Mouse (Mus musculus) liver (tissue): ENCODE measurements around the gene Serp2.

Experiments
- DNase-seq: peaks from one replicate; pipeline ENCODE4 v3.0.0-alpha.2; 2020; ENCODE audit warnings: mixed read lengths

The Serp2 gene

DNA sequence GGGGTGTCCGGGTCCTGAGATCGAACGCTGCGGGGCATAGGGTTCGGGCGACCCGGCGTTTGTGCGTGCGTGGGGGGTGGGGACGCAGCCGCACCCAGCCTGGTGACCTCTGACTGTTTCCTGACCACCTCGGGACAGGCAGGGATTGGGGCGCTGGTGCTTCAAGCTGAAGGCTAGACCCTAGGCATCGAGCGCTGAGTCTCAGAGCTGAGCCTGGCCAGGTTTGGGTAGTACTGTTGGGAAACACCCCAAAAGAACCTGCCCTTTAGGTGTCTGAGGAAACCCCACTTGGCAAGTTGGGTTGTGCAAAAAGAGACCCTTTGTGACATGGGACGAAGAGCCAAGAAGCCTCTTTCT is at the start of gene Serp2:
Serp2 (minus strand) TSS at position 38 of the 357 bp plus-strand sequence.
- no peak for DNase-seq

DNA sequence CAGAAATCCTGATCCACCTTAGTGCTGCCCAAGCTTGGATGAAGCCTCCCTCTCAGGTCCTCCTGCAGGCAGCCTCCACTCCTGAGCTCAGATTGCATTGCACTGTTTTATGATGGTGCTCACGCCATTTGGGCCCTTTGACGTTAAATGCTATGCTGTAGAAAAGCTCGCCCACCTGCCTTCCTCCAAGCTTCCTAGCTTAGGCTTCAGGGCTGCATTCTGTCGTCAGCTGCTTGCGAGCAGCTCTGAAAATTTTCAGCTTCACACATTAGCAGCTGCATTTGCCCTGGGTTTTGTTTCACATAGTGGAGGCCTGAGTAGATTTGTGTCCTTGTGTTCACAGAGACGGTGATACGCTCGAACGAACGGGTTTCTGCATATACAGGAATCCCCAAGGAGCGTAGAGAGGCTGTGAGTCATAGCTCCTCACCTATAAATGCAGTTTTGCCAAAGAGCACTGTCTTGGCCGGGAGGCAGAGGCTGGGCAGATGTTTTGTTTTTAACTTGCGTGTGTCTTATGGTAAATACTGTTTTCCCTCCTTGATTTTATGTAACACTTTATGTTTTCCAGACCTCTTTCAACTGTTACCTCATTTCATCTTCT is 49.3 kb upstream of the Serp2 start:
- no peak for DNase-seq

GRCm38 (mm10) chr14:76604012-76604411 is 47.3 kb upstream of the Serp2 start:
- no peak for DNase-seq

GRCm38 (mm10) chr14:76601654-76602053 is 45.0 kb upstream of the Serp2 start:
- no peak for DNase-seq

DNA sequence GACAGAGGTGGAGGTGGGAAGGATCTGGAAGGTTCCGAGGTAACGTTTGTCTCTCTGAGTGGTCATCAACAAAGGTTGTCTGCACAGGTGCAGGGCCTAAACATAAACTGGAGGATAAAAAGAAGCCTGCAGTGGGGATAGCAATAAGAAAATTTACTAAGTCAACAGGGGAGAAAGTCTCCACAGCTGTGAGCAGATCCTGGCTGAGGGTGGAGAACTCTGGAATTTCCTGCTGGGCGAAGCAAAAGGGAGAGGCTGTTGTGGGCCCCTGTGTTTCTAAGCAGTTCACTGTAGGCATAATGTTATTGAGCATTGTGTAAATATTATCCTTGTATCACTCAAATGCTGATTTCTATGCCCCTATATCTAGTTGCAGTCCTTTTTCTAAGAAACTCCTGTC is 43.7 kb upstream of the Serp2 start:
- no peak for DNase-seq

DNA sequence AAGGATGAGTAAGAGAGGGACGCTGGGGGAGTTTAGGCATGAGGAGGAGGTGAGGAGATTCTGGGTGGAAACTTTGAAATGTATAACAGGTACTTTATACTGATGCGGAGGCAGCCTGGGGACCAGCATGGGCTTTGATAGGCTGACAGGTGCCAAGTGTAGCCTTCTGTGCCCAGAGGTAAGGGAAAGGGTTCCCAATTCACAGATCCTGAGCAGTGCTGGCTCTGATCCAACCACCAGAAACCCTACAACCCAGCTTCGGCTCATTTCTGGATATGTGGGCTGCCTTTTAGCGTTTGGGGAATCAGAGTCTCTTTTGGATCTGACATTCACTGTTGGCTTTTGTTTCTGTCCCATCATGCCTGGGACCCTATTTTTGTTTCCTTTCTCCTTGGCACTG is 43.0 kb upstream of the Serp2 start:
- DNase-seq, result no peak

- peak; percentile 42 for DNase-seq
These were observed 42.0 kb upstream of the Serp2 start for GRCm38 (mm10) chr14:76598518-76599216.

DNA sequence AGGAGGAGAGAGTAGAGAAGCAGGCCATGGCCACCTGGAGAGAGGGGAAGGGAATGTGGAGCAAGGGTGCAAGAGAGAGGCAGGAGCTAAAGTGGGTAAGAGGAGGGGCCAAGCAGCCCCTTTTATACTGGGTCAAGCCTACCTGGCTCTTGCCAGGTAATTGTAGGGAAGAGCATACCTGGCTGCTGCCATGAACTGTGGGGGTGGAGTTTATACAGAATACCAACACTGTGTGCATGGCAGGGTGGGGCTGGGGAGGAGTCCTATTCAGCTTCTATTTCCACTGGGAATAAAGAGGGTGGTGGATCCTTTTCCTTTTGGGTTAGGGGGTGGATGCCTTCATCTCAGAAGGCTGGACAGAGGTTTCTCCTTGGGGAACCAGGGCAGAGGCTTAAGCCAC is 41.1 kb upstream of the Serp2 start:
- no peak for DNase-seq

DNA sequence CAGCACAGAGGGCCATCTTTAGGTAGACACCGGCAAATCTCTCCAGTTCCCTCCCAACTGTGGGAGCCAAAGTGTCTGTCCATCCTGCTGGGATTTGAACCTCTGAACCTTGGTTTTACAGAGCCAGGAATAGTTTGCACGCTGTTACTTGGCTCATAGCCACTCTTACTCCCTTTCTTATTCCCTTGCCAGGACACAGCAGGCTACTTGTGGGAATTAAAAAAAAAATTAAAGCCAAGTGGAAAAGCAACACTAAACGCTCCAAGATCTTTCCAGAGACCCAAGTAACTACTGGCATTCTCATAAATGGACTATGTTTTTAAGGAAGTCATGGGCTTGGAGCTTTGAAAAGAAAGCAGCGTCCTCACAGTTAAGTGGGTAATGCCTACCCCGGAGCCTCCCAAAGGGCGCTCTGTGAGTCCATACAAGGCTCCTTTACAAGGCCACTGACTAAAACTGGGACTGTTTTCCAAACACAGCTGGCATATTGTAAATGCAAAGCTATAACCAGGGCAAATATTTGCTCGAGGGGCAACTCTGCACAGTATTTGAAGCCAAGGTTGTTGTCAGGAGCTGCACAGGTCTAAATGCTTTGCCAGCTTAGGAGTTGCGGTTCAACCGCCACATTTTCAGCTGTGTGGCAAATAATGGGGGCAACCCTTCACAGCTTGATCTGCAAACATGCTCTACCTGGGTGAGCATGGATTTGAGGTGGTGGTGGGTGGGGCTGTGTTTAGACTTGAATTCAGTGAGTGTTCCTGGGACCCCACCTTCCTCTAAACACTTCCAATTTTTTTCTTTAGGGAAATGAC is 38.6 kb upstream of the Serp2 start:
- DNase-seq, result no peak

DNA sequence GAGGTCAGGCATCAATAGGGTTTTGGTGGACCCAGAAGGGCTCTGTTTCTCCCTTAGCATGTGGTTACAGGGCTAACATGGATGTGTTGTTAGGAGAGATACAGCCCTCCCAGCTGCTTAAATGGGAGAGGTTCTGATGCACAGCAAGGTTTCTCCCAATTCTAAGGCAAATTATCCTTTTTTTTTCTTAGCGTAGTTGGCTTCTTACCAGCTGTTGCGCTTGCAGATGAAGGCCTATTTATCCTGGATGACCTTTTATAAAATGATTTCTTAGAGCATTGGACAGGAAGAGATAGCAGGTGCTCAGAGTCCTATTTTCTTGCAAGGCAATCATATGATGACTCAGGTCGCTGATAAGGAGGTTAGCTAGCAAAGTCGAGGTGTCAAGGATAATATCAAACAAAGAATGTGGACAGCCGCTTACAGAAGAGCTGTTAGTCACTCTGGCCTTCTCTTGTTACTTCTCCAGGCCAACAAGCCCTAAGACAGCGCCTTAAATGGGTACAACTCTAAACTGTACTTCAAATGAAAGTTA is 37.7 kb upstream of the Serp2 start:
- no peak for DNase-seq

- DNase-seq, result no peak
These were observed 37.0 kb upstream of the Serp2 start for GRCm38 (mm10) chr14:76593630-76594193.

GRCm38 (mm10) chr14:76592721-76593120 is 36.0 kb upstream of the Serp2 start:
- no peak for DNase-seq

- DNase-seq, result no peak
These were observed 35.4 kb upstream of the Serp2 start for GRCm38 (mm10) chr14:76592090-76592489.

DNA sequence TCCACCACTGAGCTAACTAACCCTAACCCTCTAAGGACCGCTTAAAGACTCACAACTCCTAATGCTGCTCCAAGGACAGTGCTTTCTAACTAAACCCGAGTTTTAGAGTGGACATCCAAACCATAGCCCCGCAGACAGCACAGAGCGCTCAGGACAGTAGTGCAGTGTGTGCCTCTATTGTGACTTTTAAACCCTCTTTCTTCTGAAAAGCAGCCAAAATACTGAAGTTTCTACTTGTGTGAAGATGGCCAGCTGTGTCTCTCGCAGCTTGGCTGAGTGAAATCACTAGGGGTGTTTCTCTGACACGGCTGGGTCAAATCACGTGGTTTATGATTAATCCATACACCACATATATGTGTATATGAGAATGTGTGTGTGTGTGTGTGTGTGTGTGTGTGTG is 33.4 kb upstream of the Serp2 start:
- no peak for DNase-seq

GRCm38 (mm10) chr14:76589671-76590070 is 33.0 kb upstream of the Serp2 start:
- no peak for DNase-seq

DNA sequence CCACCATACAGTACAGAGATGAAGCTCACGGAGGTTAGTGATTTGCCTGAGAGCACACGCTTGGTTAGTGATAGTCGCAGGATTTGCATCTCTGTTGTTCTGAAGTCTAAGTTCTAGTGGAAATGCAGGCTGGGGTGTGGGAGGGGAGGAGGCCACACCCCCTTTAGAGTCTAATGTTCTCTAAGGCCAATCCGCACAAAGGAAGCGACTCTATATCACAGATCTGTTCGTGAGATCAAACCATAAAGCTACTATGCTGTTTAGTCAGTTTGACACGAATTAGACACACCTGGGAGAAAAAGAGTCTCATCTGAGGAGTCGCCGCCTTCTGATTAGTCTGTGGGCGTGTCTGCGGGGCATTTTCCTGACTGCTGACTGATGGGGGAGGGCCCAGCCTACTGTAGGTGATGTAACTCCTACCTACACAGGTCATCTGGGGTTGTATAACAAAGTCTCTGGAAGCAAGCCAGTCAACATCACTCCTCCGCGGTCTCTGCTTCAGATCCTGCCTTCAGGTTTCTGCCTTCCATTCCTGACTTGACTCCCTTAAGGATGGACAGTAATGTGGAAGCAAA is 29.2 kb upstream of the Serp2 start:
- peak; percentile 50 for DNase-seq

DNA sequence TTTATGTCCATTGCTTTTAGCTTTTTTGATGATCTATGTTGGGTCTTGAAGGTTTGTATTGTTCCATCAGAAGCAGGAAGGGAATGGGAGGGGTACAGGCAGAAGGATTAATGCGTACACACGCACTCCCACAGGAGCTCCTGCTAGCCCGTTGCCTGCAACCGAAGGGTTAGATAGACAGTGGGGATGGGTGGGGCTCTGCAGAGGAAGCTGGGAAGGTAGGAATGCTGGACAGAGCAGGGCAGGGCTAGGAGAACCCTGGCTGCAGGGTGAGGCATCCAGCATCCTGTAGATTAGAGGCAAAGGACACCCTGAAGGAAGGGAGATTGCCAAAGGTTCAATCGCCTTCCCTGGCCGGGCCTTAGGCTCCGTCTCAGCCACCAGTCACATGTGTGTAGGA is 27.3 kb upstream of the Serp2 start:
- DNase-seq, result no peak

- DNase-seq, result no peak
These were observed 25.6 kb upstream of the Serp2 start for GRCm38 (mm10) chr14:76581974-76582922.

DNA sequence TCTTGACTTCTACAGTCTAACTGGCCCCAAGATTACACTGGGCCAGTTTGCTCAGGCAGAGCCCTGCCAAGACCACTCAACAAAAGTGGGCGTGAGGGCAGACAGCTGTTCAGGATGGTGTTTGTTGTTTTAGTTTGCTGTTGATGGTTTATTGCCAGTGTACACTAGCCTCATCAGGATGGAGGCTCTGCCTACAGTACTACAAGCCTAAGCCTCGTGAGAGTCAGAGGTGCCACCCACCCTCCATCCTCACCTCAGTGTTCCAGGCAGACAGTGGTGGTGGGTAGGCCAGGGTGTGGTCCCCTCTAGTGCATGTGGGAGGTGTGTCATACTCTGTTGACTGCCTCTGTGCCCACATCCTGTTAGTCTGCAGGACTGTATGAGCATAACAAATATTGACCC is 23.0 kb upstream of the Serp2 start:
- no peak for DNase-seq

DNA sequence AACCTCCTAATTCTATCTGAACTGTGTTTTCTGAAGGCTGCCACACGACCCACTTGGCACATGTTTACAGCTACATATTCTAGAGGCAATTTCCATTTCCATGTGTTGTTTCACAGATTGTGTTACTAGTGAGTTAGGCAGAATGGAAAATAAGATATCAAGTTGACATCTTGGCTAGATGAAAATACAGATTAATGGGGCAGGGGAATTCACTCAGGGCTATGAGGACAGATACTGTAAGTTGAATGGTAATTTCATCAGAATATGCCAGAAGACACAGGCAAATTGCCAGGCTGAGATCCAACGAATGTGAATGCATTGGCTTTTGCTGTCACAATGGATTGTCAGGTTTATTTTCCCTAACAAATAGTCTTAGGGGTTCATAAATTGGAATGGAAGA is 21.2 kb upstream of the Serp2 start:
- no peak for DNase-seq

DNA sequence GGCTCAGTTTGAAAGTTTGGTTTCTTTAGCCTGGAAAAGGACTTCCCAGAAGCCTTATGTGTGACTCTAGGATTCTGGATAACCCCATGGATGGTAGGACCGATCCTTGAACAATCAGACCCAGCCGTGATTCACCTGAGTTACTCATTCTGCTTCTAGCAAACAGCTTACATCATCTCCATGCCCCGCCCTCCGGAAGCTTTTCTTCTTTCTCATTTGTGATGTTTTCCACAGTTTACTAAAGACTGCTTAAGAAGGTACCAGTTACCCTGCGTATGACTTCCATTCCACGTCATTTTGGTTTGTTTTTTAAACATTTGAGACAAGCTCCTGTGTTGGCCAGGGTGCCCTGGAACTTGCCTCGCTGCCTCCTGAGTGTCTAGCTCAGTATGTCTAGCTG is 13.6 kb upstream of the Serp2 start:
- DNase-seq, result no peak
